Mouse (Mus musculus): ENCODE results near the gene Naa35. TPM values are rescaled to one million over a fixed set of nuclear protein-coding genes. Genes with fewer than 3 reads are reported as not detected.

The Naa35 gene
- total RNA-seq, 2 experiments from 2014 or later: 81.9 to 98.9 TPM

- no peak for DNase-seq
These were observed 55.0 kb downstream of the Naa35 start for GRCm38 (mm10) chr13:59640178-59640440.

GRCm38 (mm10) chr13:59642818-59643217 lies 57.8 kb downstream of the Naa35 start:
- DNase-seq: no peak

GRCm38 (mm10) chr13:59645491-59645890 lies 60.4 kb downstream of the Naa35 start:
- no peak for DNase-seq

GRCm38 (mm10) chr13:59646674-59647244 lies 61.7 kb downstream of the Naa35 start:
- no peak for DNase-seq

DNA sequence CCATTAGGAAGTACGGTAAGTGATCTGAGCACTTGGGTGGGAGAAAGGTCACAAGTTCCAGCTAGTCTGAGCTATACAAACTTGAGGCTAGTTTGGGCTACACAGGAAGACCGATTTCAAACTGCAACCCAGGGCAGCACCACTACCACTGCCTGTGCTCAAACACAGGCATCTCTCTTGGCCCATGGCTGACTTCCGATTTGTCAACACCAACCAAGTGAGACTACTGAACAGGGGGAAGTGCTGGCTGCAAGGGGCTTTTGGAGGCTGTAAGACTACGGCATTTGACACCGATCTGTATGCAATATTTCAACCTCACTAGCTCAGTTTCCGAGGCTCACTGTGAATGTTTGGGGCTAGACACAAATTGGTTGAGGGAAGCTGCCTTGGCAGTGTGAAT lies 62.4 kb downstream of the Naa35 start:
- DNase-seq: no peak

- DNase-seq: no peak
These were observed 63.5 kb downstream of the Naa35 start for GRCm38 (mm10) chr13:59648598-59648997.

DNA sequence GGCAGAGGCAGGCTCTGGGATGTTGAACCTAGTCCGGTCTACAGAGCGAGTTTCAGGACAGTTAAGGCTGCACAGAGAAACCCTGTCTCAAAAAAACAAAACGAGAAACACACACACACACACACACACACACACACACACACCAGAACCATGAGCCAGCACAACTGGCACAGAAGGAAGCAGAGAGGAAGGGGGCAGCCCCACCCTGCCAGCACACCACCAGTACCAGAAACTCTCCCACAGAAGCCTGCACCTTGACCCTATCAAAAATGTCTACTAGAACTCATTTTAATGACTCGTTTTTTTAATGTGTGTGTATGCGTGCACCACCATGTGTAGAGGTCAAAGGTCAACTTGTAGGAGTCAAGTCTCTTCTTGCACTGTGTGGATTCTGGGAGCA lies 64.7 kb downstream of the Naa35 start:
- no peak for DNase-seq

DNA sequence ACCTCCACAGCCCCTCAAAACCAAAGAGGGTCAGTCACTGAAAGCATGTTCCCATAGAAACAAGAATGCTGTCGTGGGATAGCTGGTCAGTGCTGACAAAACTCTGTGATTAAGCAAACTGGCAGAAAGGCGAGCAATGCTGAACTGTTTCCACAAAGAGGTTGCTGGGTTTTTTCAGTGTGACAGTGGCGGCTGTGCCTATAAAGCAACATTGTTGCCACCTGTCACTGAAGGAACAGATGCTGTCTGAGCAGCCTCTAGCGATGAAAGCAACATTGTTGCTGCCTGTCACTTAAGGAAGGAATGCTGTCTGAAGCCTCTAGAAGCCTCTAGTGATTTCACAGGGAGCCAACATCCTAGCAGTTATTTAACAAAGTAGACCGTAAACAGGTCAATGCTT lies 67.6 kb downstream of the Naa35 start:
- no peak for DNase-seq

GRCm38 (mm10) chr13:59653136-59653535 lies 68.1 kb downstream of the Naa35 start:
- no peak for DNase-seq

GRCm38 (mm10) chr13:59654465-59654864 lies 69.4 kb downstream of the Naa35 start:
- DNase-seq: no peak

DNA sequence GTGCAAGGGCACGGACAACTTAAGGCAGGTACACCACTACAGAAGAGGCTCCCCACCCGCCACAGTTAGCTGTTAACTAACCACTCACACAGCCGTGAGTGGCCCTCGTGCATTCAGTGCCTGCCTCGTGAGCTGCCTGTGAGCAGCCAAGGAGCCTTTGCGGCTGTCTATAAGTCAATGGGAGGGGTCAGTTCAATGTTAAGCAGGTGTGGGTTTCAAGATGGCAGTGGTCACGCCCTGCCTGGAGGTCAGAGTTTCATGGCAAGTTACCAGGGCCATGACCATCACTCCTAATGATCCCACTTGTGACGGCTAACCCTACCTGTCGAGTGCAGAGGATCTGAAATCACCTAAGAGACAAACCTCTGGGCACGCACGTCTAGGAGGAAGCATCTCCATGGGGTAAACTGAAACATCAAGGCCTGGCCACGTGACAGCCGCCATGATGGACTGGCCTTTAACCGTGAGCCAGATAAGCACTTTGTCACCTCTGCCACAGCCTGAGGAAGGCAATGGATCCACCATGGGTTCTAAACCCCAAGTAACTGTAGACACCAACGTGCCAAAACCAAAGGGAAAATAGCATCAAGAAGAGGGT lies 70.8 kb downstream of the Naa35 start:
- no peak for DNase-seq

- DNase-seq: no peak
These were observed 71.3 kb downstream of the Naa35 start for GRCm38 (mm10) chr13:59656316-59656832.

DNA sequence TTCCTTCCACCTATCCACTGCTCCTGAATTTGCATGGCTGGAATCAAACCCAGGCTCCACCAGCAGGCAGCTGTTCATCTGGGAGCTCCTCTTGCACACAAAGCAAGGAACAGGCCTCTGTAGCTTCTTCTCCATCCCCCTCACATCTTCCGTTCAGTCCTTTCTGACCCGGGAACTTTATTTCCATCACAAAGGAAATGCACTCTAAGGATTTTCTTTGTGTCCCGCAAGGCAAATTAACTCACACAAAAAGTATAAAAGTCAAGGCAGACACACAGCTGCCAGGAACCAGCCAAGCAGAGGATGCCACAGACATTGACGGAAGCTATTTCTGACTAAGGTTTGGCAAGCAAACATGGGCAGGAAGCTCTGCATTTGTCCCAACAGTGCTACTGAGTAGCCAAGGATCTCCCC lies 71.9 kb downstream of the Naa35 start:
- no peak for DNase-seq

DNA sequence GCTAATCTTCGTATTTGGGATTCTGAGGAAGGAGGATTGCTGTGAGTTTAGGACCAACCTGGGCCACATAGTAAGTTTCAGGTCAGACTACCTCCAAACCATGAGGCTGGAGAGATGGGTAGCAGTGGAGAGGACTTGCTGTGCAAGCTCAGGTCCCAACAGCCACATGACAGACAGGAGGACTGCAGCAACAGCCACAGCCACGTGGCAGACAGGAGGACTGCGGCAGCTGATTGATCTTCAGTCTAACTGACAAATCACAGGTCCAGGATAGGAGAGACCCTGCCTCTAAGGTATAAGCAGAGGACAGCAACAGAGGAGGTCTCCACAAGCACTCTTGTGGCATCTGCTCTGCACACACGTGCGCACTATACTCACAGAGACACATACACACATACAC lies 72.7 kb downstream of the Naa35 start:
- no peak for DNase-seq

DNA sequence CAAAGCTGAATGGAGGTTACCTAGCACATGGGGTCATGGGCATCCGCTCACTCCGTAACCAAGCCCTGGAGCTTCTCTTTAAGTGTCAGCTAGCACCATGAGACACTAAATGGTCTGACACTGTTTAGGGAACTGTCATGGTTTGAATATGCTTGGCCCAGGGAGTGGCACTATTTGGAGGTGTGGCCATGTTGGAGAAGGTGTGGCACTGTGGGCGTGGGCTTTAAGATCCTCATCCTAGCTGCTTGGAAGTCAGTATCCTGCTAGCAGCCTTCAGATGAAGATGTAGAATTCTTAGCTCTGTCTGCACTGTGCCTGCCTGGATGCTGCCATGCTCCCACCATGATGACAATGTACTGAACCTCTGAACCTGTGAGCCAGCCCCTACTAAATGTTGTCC lies 75.3 kb downstream of the Naa35 start:
- no peak for DNase-seq

GRCm38 (mm10) chr13:59661387-59661786 lies 76.3 kb downstream of the Naa35 start:
- no peak for DNase-seq

- no peak for DNase-seq
These were observed 76.9 kb downstream of the Naa35 start for GRCm38 (mm10) chr13:59661966-59662365.

GRCm38 (mm10) chr13:59663939-59664712 lies 79.1 kb downstream of the Naa35 start:
- DNase-seq: no peak

GRCm38 (mm10) chr13:59667763-59668162 lies 82.7 kb downstream of the Naa35 start:
- DNase-seq: no peak

GRCm38 (mm10) chr13:59668501-59669093 lies 83.5 kb downstream of the Naa35 start:
- DNase-seq: peak; percentile 25

DNA sequence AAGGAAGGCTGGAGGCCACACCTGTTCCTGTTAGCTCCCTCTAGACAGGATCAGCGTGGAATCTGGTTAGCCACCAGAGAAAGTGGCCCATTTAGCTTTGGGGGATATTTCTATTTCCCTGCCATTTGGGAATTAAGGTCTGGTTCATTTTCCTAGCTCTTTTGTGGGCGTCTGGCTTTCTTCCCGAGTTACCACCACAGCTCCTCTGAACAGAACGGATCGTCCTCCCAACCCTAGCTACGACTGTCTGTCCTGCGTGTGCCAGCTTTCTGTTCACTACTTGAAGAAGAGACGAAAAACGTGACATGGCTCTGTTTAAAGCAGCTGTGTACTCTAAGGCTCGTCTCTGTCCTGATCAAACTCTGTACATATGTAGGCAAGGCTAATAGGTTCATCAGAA lies 84.9 kb downstream of the Naa35 start:
- DNase-seq: no peak

GRCm38 (mm10) chr13:59671521-59671920 lies 86.5 kb downstream of the Naa35 start:
- DNase-seq: no peak

DNA sequence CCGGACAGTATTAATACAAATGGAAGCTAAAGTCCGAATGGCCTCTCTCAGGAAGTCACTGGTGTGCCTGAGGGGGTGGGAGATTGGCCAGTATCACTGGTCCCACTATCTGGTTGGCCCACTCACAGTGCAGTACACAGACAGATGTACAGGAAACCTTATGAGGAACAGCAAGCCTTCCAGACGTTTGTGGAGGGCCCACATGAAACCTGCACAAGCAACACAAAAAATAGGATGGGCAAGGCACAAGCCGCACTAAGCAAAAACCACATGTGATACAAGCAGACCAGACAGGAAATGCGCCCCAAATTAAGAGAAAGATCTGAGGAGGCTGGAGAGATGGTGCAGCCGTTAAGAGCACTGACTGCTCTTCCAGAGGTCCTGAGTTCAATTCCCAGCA lies 87.2 kb downstream of the Naa35 start:
- no peak for DNase-seq

DNA sequence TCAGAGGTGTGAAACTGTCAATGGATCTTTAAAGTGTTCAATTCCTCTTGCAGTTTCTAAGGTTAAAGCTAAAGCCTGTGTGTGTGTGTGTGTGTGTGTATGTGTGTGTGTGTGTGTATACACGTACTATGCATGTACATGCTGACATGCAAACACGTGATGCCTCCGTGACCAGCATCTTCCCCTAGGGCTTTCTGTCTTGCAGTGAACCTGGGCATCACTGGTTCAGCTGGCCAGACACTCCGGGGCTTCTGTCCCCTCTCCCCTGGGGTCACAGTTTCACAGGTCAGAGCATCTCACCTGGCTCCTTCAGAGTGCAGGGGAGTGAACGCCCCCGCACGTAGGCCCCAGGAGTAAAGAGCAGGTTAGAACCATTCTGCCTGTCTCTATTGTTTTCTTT lies 88.5 kb downstream of the Naa35 start:
- no peak for DNase-seq

All from heart, postnatal 4 days (tissue).